Mouse (Mus musculus) liver, embryonic 16.5 days (tissue): ENCODE results near the gene Tnnc1. TPM values are rescaled to one million over a fixed set of nuclear protein-coding genes. Genes with fewer than 3 reads are reported as not detected.

ENCODE experiments used
- ATAC-seq: fragments of 200-750 bp; cut with Nextera tagmentation; 2 replicates; pipeline ENCODE4 v1.8.0; 2017; ENCODE audit warnings: low read depth, mild to moderate bottlenecking, moderate number of reproducible peaks, moderate library complexity
- H3K27ac ChIP-seq: fragments of 300-500 bp; sonication (generic); 2 replicates; pipeline ENCODE4 v1.5.1; 2014; ENCODE audit warnings: mild to moderate bottlenecking, low read length
- H3K27me3 ChIP-seq: fragments of 300-500 bp; sonication (generic); 2 replicates; pipeline ENCODE4 v1.6.1; 2014; ENCODE audit warnings: low read depth, low read length, mixed read lengths; ENCODE audit not compliant: control insufficient read depth, insufficient read depth
- H3K36me3 ChIP-seq: fragments of 300-500 bp; sonication (generic); 2 replicates; pipeline ENCODE4 v1.6.1; 2014; ENCODE audit warnings: mild to moderate bottlenecking; ENCODE audit not compliant: control insufficient read depth, insufficient read depth
- H3K4me1 ChIP-seq: fragments of 300-500 bp; sonication (generic); 2 replicates; pipeline ENCODE4 v1.6.1; 2014; ENCODE audit warnings: low read depth, low read length, mixed read lengths; ENCODE audit not compliant: control insufficient read depth
- H3K4me2 ChIP-seq: fragments of 300-500 bp; sonication (generic); 2 replicates; pipeline ENCODE4 v1.6.1; 2014; ENCODE audit warnings: low read depth, low read length, mixed read lengths
- H3K4me3 ChIP-seq: fragments of 300-500 bp; sonication (generic); 2 replicates; pipeline ENCODE4 v1.5.1; 2014; ENCODE audit warnings: low read depth, mild to moderate bottlenecking, low read length
- H3K9ac ChIP-seq: fragments of 300-500 bp; sonication (generic); 2 replicates; pipeline ENCODE4 v1.6.1; 2014; ENCODE audit warnings: low read depth, low read length
- H3K9me3 ChIP-seq: fragments of 300-500 bp; sonication (generic); replicated peaks from 2 replicates; pipeline ENCODE4 v1.6.1; 2016; ENCODE audit warnings: low read length; ENCODE audit not compliant: control insufficient read depth
- WGBS: fragments of 180-500 bp; shearing (Covaris S2); extraction: QIAGEN DNeasy Blood & Tissue Kit; methylation state at CpG from one replicate; pipeline ENCODE4 v1.1.7; 2014; ENCODE audit not compliant: insufficient replicate concordance; 5-methylcytosine and 5-hydroxymethylcytosine counted together
- polyA plus RNA-seq: library from polyadenylated mRNA; unstranded; fragments of >200 nt; fragmentation: Nextera tagmentation; extraction: Ambion mirVana; gene quantifications from 2 replicates; pipeline ENCODE4 v1.2.1, GENCODE M21; 2015

Tnnc1 gene
- polyA plus RNA-seq, 1 experiment from 2014 or later, result 93.1 TPM

GRCm38 (mm10) chr14:31177715-31178114 lies 30.4 kb upstream of the Tnnc1 start:
- no peaks in the 10 kb centered on the region for H3K9me3 ChIP-seq
- no peak overlapping the region for H3K27ac ChIP-seq
- H3K9ac ChIP-seq, result no peak overlapping the region
- no peak for ATAC-seq
- H3K36me3 ChIP-seq, result peaks cover 37% of the 10 kb centered on the region
- H3K4me1 ChIP-seq, result peaks cover 6% of the 10 kb centered on the region
- WGBS, result 73% methylated on average over 5 of the region's 5 CpGs
- no peaks in the 10 kb centered on the region for H3K27me3 ChIP-seq
- H3K4me3 ChIP-seq, result no peak overlapping the region
- no peak overlapping the region for H3K4me2 ChIP-seq

- ATAC-seq, result no peak
- no peak overlapping the region for H3K27ac ChIP-seq
- no peak overlapping the region for H3K9ac ChIP-seq
- H3K27me3 ChIP-seq, result no peaks in the 10 kb centered on the region
- H3K4me2 ChIP-seq, result no peak overlapping the region
- H3K4me1 ChIP-seq, result peaks cover 14% of the 10 kb centered on the region
- WGBS, result 78% methylated on average over 12 of the region's 12 CpGs
- H3K9me3 ChIP-seq, result no peaks in the 10 kb centered on the region
- no peak overlapping the region for H3K4me3 ChIP-seq
- peaks cover 26% of the 10 kb centered on the region for H3K36me3 ChIP-seq
Observed at GRCm38 (mm10) chr14:31179677-31180365, 28.3 kb upstream of the Tnnc1 start.

- no peak overlapping the region for H3K4me2 ChIP-seq
- H3K27me3 ChIP-seq, result no peaks in the 10 kb centered on the region
- H3K9me3 ChIP-seq, result no peaks in the 10 kb centered on the region
- H3K4me3 ChIP-seq, result no peak overlapping the region
- no peak for ATAC-seq
- no peak overlapping the region for H3K9ac ChIP-seq
- 78% methylated on average over 4 of the region's 4 CpGs for WGBS
- H3K27ac ChIP-seq, result peak overlapping the region; percentile 39; the same call in 1 of the 2 replicates
- peaks cover 36% of the 10 kb centered on the region for H3K36me3 ChIP-seq
- peaks cover 17% of the 10 kb centered on the region for H3K4me1 ChIP-seq
Observed at GRCm38 (mm10) chr14:31181512-31181911, 26.6 kb upstream of the Tnnc1 start.

- no peaks in the 10 kb centered on the region for H3K9me3 ChIP-seq
- no peaks in the 10 kb centered on the region for H3K27me3 ChIP-seq
- peaks cover 19% of the 10 kb centered on the region for H3K4me1 ChIP-seq
- H3K4me3 ChIP-seq, result peak overlapping the region; percentile 11; the same call in 1 of the 2 replicates
- H3K4me2 ChIP-seq, result no peak overlapping the region
- peak overlapping the region; percentile 75 for H3K27ac ChIP-seq
- 53% methylated on average over 2 of the region's 2 CpGs for WGBS
- ATAC-seq, result peak; percentile 81
- no peak overlapping the region for H3K9ac ChIP-seq
- peaks cover 42% of the 10 kb centered on the region for H3K36me3 ChIP-seq
Observed at GRCm38 (mm10) chr14:31182786-31183290, 25.3 kb upstream of the Tnnc1 start.

GRCm38 (mm10) chr14:31183541-31183940 lies 24.6 kb upstream of the Tnnc1 start:
- H3K36me3 ChIP-seq, result peaks cover 44% of the 10 kb centered on the region
- no peaks in the 10 kb centered on the region for H3K9me3 ChIP-seq
- ATAC-seq, result no peak; the same call in none of the 2 replicates
- no peak overlapping the region for H3K4me2 ChIP-seq
- H3K27ac ChIP-seq, result peak overlapping the region; percentile 75
- H3K4me3 ChIP-seq, result no peak overlapping the region
- H3K27me3 ChIP-seq, result no peaks in the 10 kb centered on the region
- H3K9ac ChIP-seq, result no peak overlapping the region
- 45% methylated on average over 5 of the region's 5 CpGs for WGBS
- peaks cover 19% of the 10 kb centered on the region for H3K4me1 ChIP-seq

- Histone ChIP-seq H3K27me3 (no peaks in the 10 kb centered on the region), H3K4me2 (no peak overlapping the region), H3K4me1 (peaks cover 19% of the 10 kb centered on the region), H3K27ac (peak overlapping the region; percentile 43), H3K4me3 (no peak overlapping the region), H3K9me3 (no peaks in the 10 kb centered on the region), H3K36me3 (peaks cover 44% of the 10 kb centered on the region), H3K9ac (no peak overlapping the region)
- WGBS, result 78% methylated on average over 12 of the region's 12 CpGs
- no peak for ATAC-seq
Observed at GRCm38 (mm10) chr14:31184195-31184594, 23.9 kb upstream of the Tnnc1 start.

GRCm38 (mm10) chr14:31186656-31187055 lies 21.5 kb upstream of the Tnnc1 start:
- Histone ChIP-seq H3K36me3 (peaks cover 51% of the 10 kb centered on the region), H3K4me2 (no peak overlapping the region), H3K9ac (no peak overlapping the region), H3K4me3 (no peak overlapping the region), H3K27me3 (no peaks in the 10 kb centered on the region), H3K9me3 (no peaks in the 10 kb centered on the region), H3K4me1 (peaks cover 19% of the 10 kb centered on the region), H3K27ac (no peak overlapping the region)
- no peak for ATAC-seq
- 68% methylated on average over 4 of the region's 4 CpGs for WGBS

GRCm38 (mm10) chr14:31188771-31189181 lies 19.3 kb upstream of the Tnnc1 start:
- Histone ChIP-seq H3K9ac (no peak overlapping the region), H3K36me3 (peaks cover 50% of the 10 kb centered on the region), H3K4me3 (no peak overlapping the region), H3K9me3 (no peaks in the 10 kb centered on the region), H3K4me1 (peaks cover 11% of the 10 kb centered on the region), H3K27me3 (no peaks in the 10 kb centered on the region), H3K27ac (peak overlapping the region; percentile 66), H3K4me2 (no peak overlapping the region)
- WGBS, result 73% methylated on average over 6 of the region's 6 CpGs
- peak; percentile 51 for ATAC-seq

- Histone ChIP-seq H3K9me3 (no peaks in the 10 kb centered on the region), H3K4me3 (no peak overlapping the region), H3K9ac (no peak overlapping the region), H3K4me2 (no peak overlapping the region), H3K27ac (peak overlapping the region; percentile 66), H3K27me3 (no peaks in the 10 kb centered on the region), H3K4me1 (peaks cover 10% of the 10 kb centered on the region), H3K36me3 (peaks cover 50% of the 10 kb centered on the region)
- no peak for ATAC-seq
- 72% methylated on average over 3 of the region's 3 CpGs for WGBS
Observed at GRCm38 (mm10) chr14:31189348-31189747, 18.8 kb upstream of the Tnnc1 start.
